Mouse (Mus musculus): ENCODE data around the gene F9. TPM values are rescaled to one million over a fixed set of nuclear protein-coding genes. Genes with fewer than 3 reads are reported as not detected.
"Not testable (repeated sequence)": the region's sequence is repeated elsewhere in the genome, so short reads cannot be mapped to it uniquely, and the experiment has no call there.

The F9 gene
- polyA plus RNA-seq (2015; fragmentation: Nextera tagmentation; extraction: Ambion mirVana) = not detected in 2 replicates

- DNase-seq (ENCODE audit: low spot score) (no peak), ATAC-seq (replicated peaks; ENCODE audit: low FRiP score, low read depth) (no peak)
- H3K27me3 ChIP-seq (ENCODE audit: insufficient read depth, low read length) = no peaks in the 10 kb centered on the region
- H3K27ac ChIP-seq = no peak within 1 kb of the TSS
- no peak within 1 kb of the TSS for H3K4me2 ChIP-seq (ENCODE audit: low read length)
- TF ChIP-seq CTCF (IDR thresholded peaks at IDR 0.05; ENCODE audit: low read depth) = no peak
- H3K9me3 ChIP-seq (replicated peaks; ENCODE audit: low read length) = no peaks in the 10 kb centered on the region
- H3K4me1 ChIP-seq (replicated peaks; ENCODE audit: insufficient read depth, low read length) = no peaks in the 10 kb centered on the region
- no peak within 1 kb of the TSS for H3K4me3 ChIP-seq (replicated peaks; ENCODE audit: low read depth, low read length)
- no peak within 1 kb of the TSS for H3K9ac ChIP-seq (ENCODE audit: low read depth, low read length)
- H3K36me3 ChIP-seq (ENCODE audit: insufficient read depth, low read length) = no peaks in the 10 kb centered on the region
- 85% methylated on average over 10 of the region's 10 CpGs for WGBS
Measured at GRCm38 (mm10) chrX:59999221-60000083, at the start of gene F9. Gene F9 (plus strand): TSS chrX:59999464.

DNA sequence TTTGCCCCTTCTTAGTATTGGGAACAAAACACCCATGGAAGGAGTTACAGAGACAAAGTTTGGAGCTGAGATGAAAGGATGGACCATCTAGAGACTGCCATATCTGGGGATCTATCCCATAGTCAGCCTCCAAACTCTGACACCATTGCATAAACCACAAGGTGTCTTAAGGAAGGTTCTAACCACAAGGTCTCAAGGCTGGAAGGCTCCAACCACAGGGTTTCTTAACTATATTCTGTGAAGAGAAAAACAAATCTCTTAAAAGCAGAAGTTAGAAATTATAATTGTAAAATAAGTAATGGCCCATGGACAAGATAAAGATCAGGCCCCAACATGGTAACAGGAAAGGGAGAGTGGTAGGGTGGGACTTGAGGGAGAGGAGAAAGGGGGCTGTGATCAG, 29.5 kb upstream of the F9 start:
- not testable (repeated sequence) for DNase-seq (ENCODE audit: low spot score); H3K4me2 ChIP-seq (ENCODE audit: low read length); H3K9ac ChIP-seq (ENCODE audit: low read depth, low read length); ATAC-seq (replicated peaks; ENCODE audit: low FRiP score, low read depth); H3K4me1 ChIP-seq (replicated peaks; ENCODE audit: insufficient read depth, low read length); H3K9me3 ChIP-seq (replicated peaks; ENCODE audit: low read length); H3K4me3 ChIP-seq (replicated peaks; ENCODE audit: low read depth, low read length); H3K36me3 ChIP-seq (ENCODE audit: insufficient read depth, low read length); H3K27ac ChIP-seq; H3K27me3 ChIP-seq (ENCODE audit: insufficient read depth, low read length)

DNA sequence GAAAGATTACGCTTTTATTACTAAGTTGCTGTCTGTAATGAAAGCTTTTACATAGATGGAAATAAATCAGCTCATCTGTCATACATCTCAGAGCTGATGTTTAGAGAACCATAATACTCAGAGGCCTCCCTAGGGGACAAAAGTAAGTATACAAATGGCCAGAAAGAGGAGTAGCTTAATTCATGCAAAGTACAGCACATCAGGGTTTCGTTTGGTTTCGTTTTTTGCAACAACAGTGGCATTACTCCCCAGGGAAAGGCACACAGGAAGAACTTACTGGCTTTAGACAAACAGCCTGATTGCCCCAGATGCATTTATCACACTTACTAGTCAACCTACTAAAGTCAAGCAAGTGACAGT, 800 bp downstream of the F9 start:
- H3K36me3 ChIP-seq (ENCODE audit: insufficient read depth, low read length) = no peaks in the 10 kb centered on the region
- H3K9ac ChIP-seq (ENCODE audit: low read depth, low read length) = no peak overlapping the region
- DNase-seq (ENCODE audit: low spot score) (no peak), ATAC-seq (replicated peaks; ENCODE audit: low FRiP score, low read depth) (no peak)
- 61% methylated on average over 3 of the region's 3 CpGs for WGBS
- H3K9me3 ChIP-seq (replicated peaks; ENCODE audit: low read length) = no peaks in the 10 kb centered on the region
- H3K27ac ChIP-seq = no peak overlapping the region
- no peak overlapping the region for H3K4me3 ChIP-seq (replicated peaks; ENCODE audit: low read depth, low read length)
- H3K27me3 ChIP-seq (ENCODE audit: insufficient read depth, low read length) = no peaks in the 10 kb centered on the region
- TF ChIP-seq CTCF (IDR thresholded peaks at IDR 0.05; ENCODE audit: low read depth) = no peak
- no peak overlapping the region for H3K4me2 ChIP-seq (ENCODE audit: low read length)
- H3K4me1 ChIP-seq (replicated peaks; ENCODE audit: insufficient read depth, low read length) = no peaks in the 10 kb centered on the region

DNA sequence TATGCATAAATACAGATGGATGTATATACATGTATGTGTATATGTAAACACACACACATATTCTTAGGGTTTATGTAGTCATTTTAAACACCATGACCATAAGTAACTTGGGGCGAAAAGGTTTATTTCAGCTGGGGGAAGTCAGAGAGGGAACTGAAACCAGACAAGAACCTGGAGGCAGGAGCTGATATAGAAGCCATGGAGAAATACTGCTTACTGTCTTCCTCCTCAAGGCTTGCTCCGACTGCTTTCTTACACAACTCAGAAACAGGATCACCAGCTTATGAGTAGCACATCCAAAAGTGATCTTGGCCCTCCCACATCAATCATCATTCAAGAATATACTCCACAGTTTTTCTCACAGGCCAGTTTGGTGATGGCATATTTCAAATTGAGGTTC, 2.2 kb downstream of the F9 start:
- ATAC-seq (replicated peaks; ENCODE audit: low FRiP score, low read depth) = no peak

GRCm38 (mm10) chrX:60013084-60013676, 13.9 kb downstream of the F9 start:
- ATAC-seq (replicated peaks; ENCODE audit: low FRiP score, low read depth) (no peak), DNase-seq (ENCODE audit: low spot score) (peak; percentile 12)
- H3K4me3 ChIP-seq (replicated peaks; ENCODE audit: low read depth, low read length) = no peak overlapping the region
- H3K4me1 ChIP-seq (replicated peaks; ENCODE audit: insufficient read depth, low read length) = no peaks in the 10 kb centered on the region
- no peaks in the 10 kb centered on the region for H3K36me3 ChIP-seq (ENCODE audit: insufficient read depth, low read length)
- H3K9me3 ChIP-seq (replicated peaks; ENCODE audit: low read length) = no peaks in the 10 kb centered on the region
- H3K9ac ChIP-seq (ENCODE audit: low read depth, low read length) = no peak overlapping the region
- peak; percentile 72 for TF ChIP-seq CTCF (IDR thresholded peaks at IDR 0.05; ENCODE audit: low read depth)
- H3K27ac ChIP-seq = no peak overlapping the region
- no peak overlapping the region for H3K4me2 ChIP-seq (ENCODE audit: low read length)
- no peaks in the 10 kb centered on the region for H3K27me3 ChIP-seq (ENCODE audit: insufficient read depth, low read length)

More for the DNA sequence above, 2.2 kb downstream of the F9 start:
- no peak overlapping the region for H3K4me2 ChIP-seq (ENCODE audit: low read length)
- no peaks in the 10 kb centered on the region for H3K27me3 ChIP-seq (ENCODE audit: insufficient read depth, low read length)
- DNase-seq (ENCODE audit: low spot score) = no peak
- H3K4me3 ChIP-seq (replicated peaks; ENCODE audit: low read depth, low read length) = no peak overlapping the region
- H3K36me3 ChIP-seq (ENCODE audit: insufficient read depth, low read length) = no peaks in the 10 kb centered on the region
- no peak overlapping the region for H3K9ac ChIP-seq (ENCODE audit: low read depth, low read length)
- no peaks in the 10 kb centered on the region for H3K9me3 ChIP-seq (replicated peaks; ENCODE audit: low read length)
- no peak overlapping the region for H3K27ac ChIP-seq
- WGBS = 81% methylated on average over 2 of the region's 2 CpGs
- no peak for TF ChIP-seq CTCF (IDR thresholded peaks at IDR 0.05; ENCODE audit: low read depth)
- no peaks in the 10 kb centered on the region for H3K4me1 ChIP-seq (replicated peaks; ENCODE audit: insufficient read depth, low read length)

DNA sequence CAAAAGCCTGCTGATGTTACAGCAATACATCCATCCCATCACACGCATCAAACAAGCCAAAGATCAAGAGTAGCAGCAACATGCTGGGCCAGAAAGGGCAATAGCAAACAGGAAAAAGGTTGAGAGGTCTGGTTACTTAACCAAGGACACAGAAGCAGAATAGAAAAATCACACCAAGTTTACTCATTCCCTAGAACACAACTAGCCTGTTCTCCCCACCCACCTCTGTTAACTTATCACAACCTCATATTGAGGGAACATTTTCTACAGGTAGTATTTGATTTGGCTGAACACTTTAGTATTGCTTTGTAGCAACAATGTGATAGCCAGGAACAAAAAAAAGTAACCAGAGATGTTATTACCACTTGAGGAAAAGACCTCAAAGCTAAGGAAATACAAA, 15.3 kb downstream of the F9 start:
- Histone ChIP-seq H3K4me3 (replicated peaks; ENCODE audit: low read depth, low read length) (no peak overlapping the region), H3K27ac (no peak overlapping the region), H3K9ac (ENCODE audit: low read depth, low read length) (no peak overlapping the region), H3K9me3 (replicated peaks; ENCODE audit: low read length) (no peaks in the 10 kb centered on the region), H3K4me2 (ENCODE audit: low read length) (no peak overlapping the region), H3K4me1 (replicated peaks; ENCODE audit: insufficient read depth, low read length) (no peaks in the 10 kb centered on the region), H3K27me3 (ENCODE audit: insufficient read depth, low read length) (no peaks in the 10 kb centered on the region), H3K36me3 (ENCODE audit: insufficient read depth, low read length) (no peaks in the 10 kb centered on the region)
- no peak for TF ChIP-seq CTCF (IDR thresholded peaks at IDR 0.05; ENCODE audit: low read depth)
- DNase-seq (ENCODE audit: low spot score) = no peak
- no peak for ATAC-seq (replicated peaks; ENCODE audit: low FRiP score, low read depth)
- WGBS = 88% methylated on average over 1 of the region's 1 CpGs
